Mouse (Mus musculus) heart, postnatal 0 days (tissue): ENCODE results near the gene Cadm4. TPM values are rescaled to one million over a fixed set of nuclear protein-coding genes. Genes with fewer than 3 reads are reported as not detected.

Experiments
- ATAC-seq: fragments of 200-750 bp; cut with Nextera tagmentation; 2 replicates; pipeline ENCODE4 v1.8.0; 2017; ENCODE audit warnings: low read depth, moderate number of reproducible peaks, moderate library complexity; ENCODE audit not compliant: insufficient read depth
- DNase-seq: peaks from one replicate; pipeline ENCODE4 v3.0.0-alpha.2; 2016; ENCODE audit warnings: low spot score
- H3K27ac ChIP-seq: fragments of 300-500 bp; sonication (generic); 2 replicates; pipeline ENCODE4 v1.5.1; 2014; ENCODE audit warnings: low read depth, mild to moderate bottlenecking
- H3K27me3 ChIP-seq: fragments of 300-500 bp; sonication (generic); 2 replicates; pipeline ENCODE4 v1.6.1; 2014; ENCODE audit warnings: low read length, mixed read lengths; ENCODE audit not compliant: control insufficient read depth, insufficient read depth
- H3K36me3 ChIP-seq: fragments of 300-500 bp; sonication (generic); replicated peaks from 2 replicates; pipeline ENCODE4 v1.6.1; 2014; ENCODE audit warnings: low read length, mixed read lengths; ENCODE audit not compliant: control insufficient read depth, insufficient read depth
- H3K4me1 ChIP-seq: fragments of 300-500 bp; sonication (generic); 2 replicates; pipeline ENCODE4 v1.6.1; 2014; ENCODE audit warnings: antibody characterized with exemption; ENCODE audit not compliant: control insufficient read depth, insufficient read depth
- H3K4me2 ChIP-seq: fragments of 300-500 bp; sonication (generic); 2 replicates; pipeline ENCODE4 v1.6.1; 2014; ENCODE audit warnings: low read depth, mild to moderate bottlenecking, low read length, moderate library complexity
- H3K4me3 ChIP-seq: fragments of 300-500 bp; sonication (generic); 2 replicates; pipeline ENCODE4 v1.5.1; 2014; ENCODE audit warnings: low read depth, low read length
- H3K9ac ChIP-seq: fragments of 300-500 bp; sonication (generic); replicated peaks from 2 replicates; pipeline ENCODE4 v1.6.1; 2014; ENCODE audit warnings: low read depth, low read length, mixed read lengths
- H3K9me3 ChIP-seq: fragments of 300-500 bp; sonication (generic); replicated peaks from 2 replicates; pipeline ENCODE4 v1.6.1; 2016; ENCODE audit warnings: low read length; ENCODE audit not compliant: control insufficient read depth
- CTCF ChIP-seq: IDR thresholded peaks from 2 replicates; pipeline ENCODE4 v1.5.1; 2016; ENCODE audit warnings: antibody characterized with exemption, control low read depth, low read depth
- EP300 ChIP-seq: IDR thresholded peaks from 2 replicates; pipeline ENCODE4 v1.6.1; 2016; ENCODE audit warnings: antibody characterized with exemption, low read depth
- WGBS: fragments of 180-500 bp; shearing (Covaris S2); extraction: QIAGEN DNeasy Blood & Tissue Kit; methylation state at CpG from one replicate; pipeline ENCODE4 v1.1.7; 2014; 5-methylcytosine and 5-hydroxymethylcytosine counted together
- polyA plus RNA-seq: library from polyadenylated mRNA; unstranded; fragments of >200 nt; fragmentation: Nextera tagmentation; extraction: Ambion mirVana; gene quantifications from 2 replicates; pipeline ENCODE4 v1.2.1, GENCODE M21; 2015
- total RNA-seq: library from RNA; depleted of rRNA; stranded (reverse); fragments of >200 nt; gene quantifications from 2 replicates; pipeline ENCODE4 v1.2.3, GENCODE M21; 2014; ENCODE audit warnings: low replicate concordance

The Cadm4 gene
- total and polyA plus RNA-seq, 2 experiments from 2014 or later = 4.2 to 30.5 TPM

DNA sequence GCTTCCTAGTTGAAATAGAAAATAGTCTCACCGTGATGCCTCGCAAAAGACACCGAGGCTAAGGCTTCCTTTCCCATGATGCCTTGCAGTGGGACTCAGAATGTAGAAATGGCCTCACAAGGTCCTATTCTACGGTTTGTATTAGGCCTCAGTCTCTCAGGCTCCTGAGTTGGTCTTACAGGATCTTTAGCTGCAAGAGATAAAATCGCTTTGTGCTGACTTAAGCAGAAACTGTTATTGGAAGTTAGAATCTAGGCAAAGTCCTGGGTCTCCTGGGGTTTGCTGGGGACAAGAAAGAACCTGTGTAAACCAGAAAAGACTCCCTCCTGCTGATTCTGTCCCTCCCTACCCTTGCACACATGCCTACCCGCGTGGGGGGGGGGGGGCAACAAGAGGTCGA is 5.5 kb upstream of the Cadm4 start:
- H3K4me3 ChIP-seq = no peak overlapping the region
- H3K36me3 ChIP-seq = peaks cover 3% of the 10 kb centered on the region; the same call in 1 of the 2 replicates
- H3K4me2 ChIP-seq = no peak overlapping the region
- no peak overlapping the region for H3K9ac ChIP-seq
- H3K4me1 ChIP-seq = 0 out of 2 replicates have a peak, but pooled peaks cover 2% of the 10 kb centered on the region
- no peaks in the 10 kb centered on the region for H3K9me3 ChIP-seq
- no peak for ATAC-seq
- H3K27ac ChIP-seq = no peak overlapping the region
- no peak for TF ChIP-seq EP300
- TF ChIP-seq CTCF = no peak
- no peak for DNase-seq
- 77% methylated on average over 8 of the region's 8 CpGs for WGBS
- peaks cover 12% of the 10 kb centered on the region for H3K27me3 ChIP-seq

DNA sequence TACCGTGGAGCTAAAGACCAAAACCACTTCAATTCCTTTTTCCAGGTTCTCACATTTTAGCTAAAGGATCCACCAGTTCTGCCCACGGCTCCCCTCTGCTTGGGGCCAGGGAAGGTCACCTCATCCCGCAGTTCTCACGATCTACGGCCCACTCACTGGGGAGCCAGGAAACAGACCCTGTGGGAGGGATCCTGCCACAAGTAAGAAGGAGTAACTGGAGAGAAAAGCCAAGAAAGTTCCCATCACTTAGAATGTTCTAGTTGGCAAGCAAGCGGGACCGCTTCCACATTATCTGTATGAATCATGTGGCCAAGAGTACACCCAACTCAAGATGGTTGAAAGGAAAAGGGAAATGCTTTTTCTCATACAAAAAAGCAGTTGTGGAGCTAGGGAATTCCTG is 5.0 kb upstream of the Cadm4 start:
- WGBS = 66% methylated on average over 7 of the region's 7 CpGs
- peaks cover 17% of the 10 kb centered on the region for H3K27me3 ChIP-seq
- no peaks in the 10 kb centered on the region for H3K9me3 ChIP-seq
- H3K9ac ChIP-seq = no peak overlapping the region
- H3K4me2 ChIP-seq = no peak overlapping the region
- H3K4me3 ChIP-seq = no peak overlapping the region
- TF ChIP-seq CTCF = no peak
- ATAC-seq = no peak
- H3K4me1 ChIP-seq = peaks cover 6% of the 10 kb centered on the region; the same call in 1 of the 2 replicates
- no peak overlapping the region for H3K27ac ChIP-seq
- no peak for DNase-seq
- peaks cover 3% of the 10 kb centered on the region; the same call in 1 of the 2 replicates for H3K36me3 ChIP-seq

DNA sequence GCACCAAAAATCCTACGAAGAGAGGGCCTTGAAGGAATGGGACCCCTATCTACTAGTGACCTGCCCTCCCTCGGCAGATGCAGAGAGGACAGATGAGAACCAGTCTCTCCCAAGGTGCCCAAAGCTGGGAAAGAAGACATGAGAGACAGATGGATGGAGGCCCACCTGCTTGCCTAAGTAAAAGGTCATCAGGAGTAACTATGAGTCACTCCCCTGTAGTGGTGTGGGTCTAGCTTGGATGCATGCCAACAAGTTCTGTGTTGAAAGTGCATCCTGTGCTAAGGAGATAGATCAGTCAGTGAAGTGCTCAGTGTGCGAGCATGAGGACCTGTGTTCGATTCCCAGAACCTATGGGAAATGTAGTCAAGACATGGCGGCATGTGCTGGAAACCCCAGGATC is 2.9 kb upstream of the Cadm4 start:
- TF ChIP-seq CTCF (no peak), EP300 (no peak)
- 76% methylated on average over 5 of the region's 5 CpGs for WGBS

DNA sequence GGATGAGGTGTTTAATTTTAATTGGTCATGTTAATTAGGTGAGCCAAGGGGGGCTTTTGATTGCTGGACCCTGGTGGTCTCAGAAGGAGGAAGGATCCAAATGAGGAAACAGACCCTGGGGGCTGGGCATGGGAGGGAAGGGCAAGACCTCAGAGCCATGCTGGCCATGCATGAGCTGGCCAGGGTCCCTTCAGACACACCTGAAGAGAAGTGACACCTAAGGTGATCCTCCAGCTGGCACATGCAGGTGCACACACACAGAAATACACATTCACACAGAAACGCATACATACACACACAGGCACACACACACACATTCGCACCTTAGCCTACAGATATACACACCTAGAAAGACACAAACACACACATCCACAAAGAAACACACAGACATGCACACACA is 2.1 kb upstream of the Cadm4 start:
- Histone ChIP-seq H3K27ac (no peak overlapping the region), H3K9me3 (no peaks in the 10 kb centered on the region), H3K4me3 (no peak overlapping the region), H3K9ac (no peak overlapping the region), H3K36me3 (0 out of 2 replicates have a peak, but pooled peaks cover 3% of the 10 kb centered on the region), H3K27me3 (peaks cover 34% of the 10 kb centered on the region), H3K4me1 (peaks cover 6% of the 10 kb centered on the region; the same call in 1 of the 2 replicates), H3K4me2 (no peak overlapping the region)
- 89% methylated on average over 2 of the region's 2 CpGs for WGBS
- TF ChIP-seq CTCF (no peak), EP300 (no peak)
- no peak for ATAC-seq
- no peak for DNase-seq

More for the DNA sequence above, 2.9 kb upstream of the Cadm4 start:
- peaks cover 6% of the 10 kb centered on the region; the same call in 1 of the 2 replicates for H3K4me1 ChIP-seq
- no peak overlapping the region for H3K9ac ChIP-seq
- H3K27me3 ChIP-seq = peaks cover 26% of the 10 kb centered on the region
- no peak for DNase-seq
- H3K4me2 ChIP-seq = no peak overlapping the region
- ATAC-seq = no peak
- H3K27ac ChIP-seq = no peak overlapping the region
- H3K4me3 ChIP-seq = no peak overlapping the region
- no peaks in the 10 kb centered on the region for H3K9me3 ChIP-seq
- H3K36me3 ChIP-seq = 0 out of 2 replicates have a peak, but pooled peaks cover 3% of the 10 kb centered on the region

DNA sequence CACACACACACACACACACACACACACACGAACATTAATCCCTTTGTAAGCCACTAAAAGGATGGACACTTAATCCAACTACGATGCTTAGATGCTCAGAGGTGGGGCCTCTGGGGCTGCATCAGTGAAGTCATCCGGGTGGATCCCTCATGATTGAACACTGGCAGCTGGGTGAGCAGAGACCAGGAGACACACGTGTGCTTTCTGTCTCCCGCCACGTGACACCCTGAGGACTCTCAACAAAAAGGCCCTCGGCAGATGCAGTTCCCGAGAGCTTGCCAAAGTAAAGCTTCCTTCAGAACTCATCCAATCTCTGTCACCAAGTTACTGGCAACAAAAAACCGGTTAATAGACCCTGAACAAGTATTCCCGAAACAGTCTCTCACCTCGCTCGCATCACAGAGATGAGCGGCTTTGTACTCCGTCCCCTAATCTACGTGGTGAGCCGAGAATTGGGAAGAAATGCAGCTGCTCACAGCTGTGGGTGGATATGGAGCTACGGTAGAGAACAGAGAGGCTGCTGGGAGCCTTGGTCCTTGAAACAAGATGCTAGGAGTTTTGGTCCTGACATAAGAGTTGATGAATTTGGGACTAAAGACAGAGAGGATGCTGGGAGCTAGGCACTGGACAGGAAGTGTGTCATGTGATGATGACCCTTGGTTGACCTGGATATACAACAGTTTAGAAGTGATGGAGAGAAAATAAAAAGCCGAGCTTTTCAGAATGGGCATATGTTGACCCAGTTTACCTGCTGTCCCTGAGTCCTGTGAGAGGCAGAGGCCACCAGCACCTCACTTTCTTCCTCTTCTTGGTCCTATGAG is 1.5 kb upstream of the Cadm4 start:
- no peak overlapping the region for H3K9ac ChIP-seq
- H3K4me3 ChIP-seq = no peak overlapping the region
- H3K4me2 ChIP-seq = no peak overlapping the region
- H3K27me3 ChIP-seq = peaks cover 35% of the 10 kb centered on the region
- peaks cover 6% of the 10 kb centered on the region; the same call in 1 of the 2 replicates for H3K4me1 ChIP-seq
- H3K36me3 ChIP-seq = no peaks in the 10 kb centered on the region
- no peaks in the 10 kb centered on the region for H3K9me3 ChIP-seq
- ATAC-seq (no peak), DNase-seq (no peak)
- WGBS = 57% methylated on average over 18 of the region's 18 CpGs
- H3K27ac ChIP-seq = no peak overlapping the region
- no peak for TF ChIP-seq EP300
- no peak for TF ChIP-seq CTCF
